Mouse (Mus musculus): Measurements from ENCODE around the gene Gm14743.
"Not testable (repeated sequence)": the region's sequence is repeated elsewhere in the genome, so short reads cannot be mapped to it uniquely, and the experiment has no call there.

Gm14743 gene

DNA sequence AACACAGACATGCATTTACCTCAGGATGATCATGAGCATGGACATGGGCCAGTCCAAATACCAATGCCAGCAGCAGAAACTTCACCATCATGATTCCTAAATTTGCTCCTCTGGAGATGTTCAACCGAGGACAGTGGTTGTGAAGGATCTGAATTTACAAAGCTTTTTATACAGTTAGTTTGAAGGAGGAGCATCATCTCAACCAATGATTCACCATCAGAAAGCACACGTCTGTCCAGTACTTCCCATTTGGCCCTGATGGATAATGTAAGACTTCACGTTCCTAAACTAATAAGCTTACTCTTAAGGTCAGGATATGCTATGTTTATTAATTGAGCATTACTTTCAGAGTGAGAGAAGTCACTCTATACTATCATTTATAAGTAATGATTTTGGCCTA lies at the start of gene Gm14743:
Gene Gm14743, minus strand, starts transcription at position 101 of the 400 bp plus-strand sequence.
- not testable (repeated sequence) for DNase-seq

DNA sequence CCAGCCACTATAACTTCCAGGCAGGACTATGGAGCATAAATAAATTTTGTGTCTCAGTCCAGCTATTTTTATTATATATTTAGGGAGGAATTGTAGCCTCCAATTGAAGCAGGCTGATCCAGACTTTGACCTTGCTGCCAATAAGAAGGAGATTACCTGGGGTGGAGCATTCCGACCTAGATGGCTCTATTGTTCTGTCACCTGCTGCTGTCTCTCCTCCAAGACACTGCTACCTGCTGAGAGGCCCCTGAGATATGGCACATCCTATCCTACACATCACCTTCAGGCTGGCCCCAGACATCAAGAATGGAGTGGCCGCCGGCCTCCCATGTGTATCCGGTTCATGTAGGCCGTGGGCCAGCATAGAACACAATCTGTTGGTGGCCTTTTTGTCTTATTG lies 42.9 kb downstream of the Gm14743 start:
- DNase-seq = no peak

DNA sequence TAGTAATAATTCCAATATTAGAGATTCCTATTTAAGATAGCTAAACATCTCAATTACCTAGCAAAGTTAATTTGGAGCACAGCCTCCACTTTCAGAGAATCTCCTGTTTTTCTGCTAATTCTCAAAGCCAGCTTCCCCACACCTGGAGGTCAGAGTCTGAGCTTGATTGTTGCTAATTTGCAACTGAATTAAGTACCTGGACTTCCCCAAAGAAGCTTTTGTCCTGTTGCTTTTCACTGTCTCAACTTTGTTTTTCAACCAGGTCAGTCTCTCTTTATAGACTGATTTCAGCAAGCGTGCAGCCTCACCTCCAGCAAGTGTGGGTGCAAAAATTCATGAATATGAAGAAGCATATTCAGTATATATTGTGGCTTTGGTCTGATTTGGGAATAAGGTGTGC lies 43.5 kb downstream of the Gm14743 start:
- not testable (repeated sequence) for DNase-seq
